Mouse (Mus musculus) cerebellum, postnatal 25 days (tissue): ENCODE measurements at regions not wholly inside any gene's neighbourhood (a gene's known extent, or its start where the extent isn't known, plus 50 kb on each side); places are given as distances from the start of the nearest gene placed in this dataset.

ENCODE experiments used
- DNase-seq, 2 experiments: peaks; one replicate each; pipeline ENCODE4 v3.0.0; 2021; ENCODE audit warnings: mixed read lengths in 2 of 2

GRCm38 (mm10) chr7:123059718-123060337 is 63.9 kb upstream of the Tnrc6a start:
- DNase-seq: no peak

GRCm38 (mm10) chr7:123063264-123064011 is 60.2 kb upstream of the Tnrc6a start:
- no peak for DNase-seq

GRCm38 (mm10) chr7:123065951-123066351 is 57.7 kb upstream of the Tnrc6a start:
- DNase-seq: peak; percentile 78 to 79

- no peak for DNase-seq
Observed at GRCm38 (mm10) chr7:123067396-123067795, 56.3 kb upstream of the Tnrc6a start.

GRCm38 (mm10) chr7:123068241-123068640 is 55.4 kb upstream of the Tnrc6a start:
- no peak for DNase-seq

GRCm38 (mm10) chr7:123068715-123069273 is 54.9 kb upstream of the Tnrc6a start:
- peak; percentile 19 to 45 for DNase-seq

- DNase-seq: no peak
Observed at GRCm38 (mm10) chr7:123069280-123069679, 54.4 kb upstream of the Tnrc6a start.

GRCm38 (mm10) chr7:123070861-123071260 is 52.8 kb upstream of the Tnrc6a start:
- no peak for DNase-seq
